Mouse (Mus musculus): ENCODE measurements at regions not wholly inside any gene's neighbourhood (a gene's known extent, or its start where the extent isn't known, plus 50 kb on each side); places are given as distances from the start of the nearest gene placed in this dataset.

- ATAC-seq (no peak), DNase-seq (no peak)
- WGBS (ENCODE audit: insufficient replicate concordance): 64% methylated on average over 4 of the region's 4 CpGs
- H3K4me3 ChIP-seq (ENCODE audit: low read depth, low read length): no peak overlapping the region
- H3K4me2 ChIP-seq (ENCODE audit: low read depth, low read length): no peak overlapping the region
- no peaks in the 10 kb centered on the region for H3K4me1 ChIP-seq (ENCODE audit: insufficient read depth)
- H3K27ac ChIP-seq (ENCODE audit: low read depth): no peak overlapping the region
- TF ChIP-seq EP300 (IDR thresholded peaks at IDR 0.05; ENCODE audit: low read depth) (no peak), CTCF (IDR thresholded peaks at IDR 0.05; ENCODE audit: low read depth) (no peak)
- H3K9me3 ChIP-seq (ENCODE audit: low read length): no peaks in the 10 kb centered on the region
- H3K27me3 ChIP-seq (ENCODE audit: insufficient read depth, low read length): no peaks in the 10 kb centered on the region
- H3K36me3 ChIP-seq (replicated peaks; ENCODE audit: insufficient read depth, low read length): no peaks in the 10 kb centered on the region
- H3K9ac ChIP-seq (replicated peaks): no peak overlapping the region
Observed at GRCm38 (mm10) chr15:56107719-56108118, 1369.7 kb downstream of the Slc22a22 start.

- DNase-seq (no peak), ATAC-seq (no peak)
- Histone ChIP-seq H3K9me3 (ENCODE audit: low read length) (no peaks in the 10 kb centered on the region), H3K27ac (ENCODE audit: low read depth) (no peak overlapping the region), H3K36me3 (replicated peaks; ENCODE audit: insufficient read depth, low read length) (no peaks in the 10 kb centered on the region), H3K4me1 (ENCODE audit: insufficient read depth) (no peaks in the 10 kb centered on the region), H3K27me3 (ENCODE audit: insufficient read depth, low read length) (no peaks in the 10 kb centered on the region), H3K9ac (replicated peaks) (no peak overlapping the region), H3K4me3 (ENCODE audit: low read depth, low read length) (no peak overlapping the region), H3K4me2 (ENCODE audit: low read depth, low read length) (no peak overlapping the region)
- TF ChIP-seq EP300 (IDR thresholded peaks at IDR 0.05; ENCODE audit: low read depth): no peak
- TF ChIP-seq CTCF (IDR thresholded peaks at IDR 0.05; ENCODE audit: low read depth): no peak
- WGBS (ENCODE audit: insufficient replicate concordance): 74% methylated on average over 3 of the region's 3 CpGs
Observed at GRCm38 (mm10) chr15:56100133-56100735, 1377.2 kb downstream of the Slc22a22 start.

- TF ChIP-seq CTCF (IDR thresholded peaks at IDR 0.05; ENCODE audit: low read depth) (no peak), EP300 (IDR thresholded peaks at IDR 0.05; ENCODE audit: low read depth) (no peak)
- 67% methylated on average over 11 of the region's 11 CpGs for WGBS (ENCODE audit: insufficient replicate concordance)
- no peak overlapping the region for H3K27ac ChIP-seq (ENCODE audit: low read depth)
- no peaks in the 10 kb centered on the region for H3K27me3 ChIP-seq (ENCODE audit: insufficient read depth, low read length)
- H3K4me2 ChIP-seq (ENCODE audit: low read depth, low read length): no peak overlapping the region
- no peaks in the 10 kb centered on the region for H3K4me1 ChIP-seq (ENCODE audit: insufficient read depth)
- DNase-seq (no peak), ATAC-seq (no peak)
- H3K9me3 ChIP-seq (ENCODE audit: low read length): no peaks in the 10 kb centered on the region
- no peak overlapping the region for H3K4me3 ChIP-seq (ENCODE audit: low read depth, low read length)
- no peaks in the 10 kb centered on the region for H3K36me3 ChIP-seq (replicated peaks; ENCODE audit: insufficient read depth, low read length)
- H3K9ac ChIP-seq (replicated peaks): no peak overlapping the region
Observed at GRCm38 (mm10) chr15:56077838-56078567, 1399.4 kb downstream of the Slc22a22 start.

GRCm38 (mm10) chr15:56077081-56077480 lies 1400.3 kb downstream of the Slc22a22 start:
- Histone ChIP-seq H3K4me3 (ENCODE audit: low read depth, low read length) (no peak overlapping the region), H3K9me3 (ENCODE audit: low read length) (no peaks in the 10 kb centered on the region), H3K27ac (ENCODE audit: low read depth) (no peak overlapping the region), H3K4me2 (ENCODE audit: low read depth, low read length) (no peak overlapping the region), H3K4me1 (ENCODE audit: insufficient read depth) (no peaks in the 10 kb centered on the region), H3K27me3 (ENCODE audit: insufficient read depth, low read length) (no peaks in the 10 kb centered on the region), H3K36me3 (replicated peaks; ENCODE audit: insufficient read depth, low read length) (no peaks in the 10 kb centered on the region), H3K9ac (replicated peaks) (no peak overlapping the region)
- no peak for TF ChIP-seq CTCF (IDR thresholded peaks at IDR 0.05; ENCODE audit: low read depth)
- TF ChIP-seq EP300 (IDR thresholded peaks at IDR 0.05; ENCODE audit: low read depth): no peak
- ATAC-seq (no peak), DNase-seq (no peak)
- WGBS (ENCODE audit: insufficient replicate concordance): 47% methylated on average over 1 of the region's 1 CpGs

- no peaks in the 10 kb centered on the region for H3K9me3 ChIP-seq (ENCODE audit: low read length)
- no peak for DNase-seq
- no peaks in the 10 kb centered on the region for H3K4me1 ChIP-seq (ENCODE audit: insufficient read depth)
- no peak for ATAC-seq
- WGBS (ENCODE audit: insufficient replicate concordance): 71% methylated on average over 1 of the region's 1 CpGs
- H3K9ac ChIP-seq (replicated peaks): no peak overlapping the region
- no peaks in the 10 kb centered on the region for H3K27me3 ChIP-seq (ENCODE audit: insufficient read depth, low read length)
- TF ChIP-seq CTCF (IDR thresholded peaks at IDR 0.05; ENCODE audit: low read depth) (no peak), EP300 (IDR thresholded peaks at IDR 0.05; ENCODE audit: low read depth) (no peak)
- H3K36me3 ChIP-seq (replicated peaks; ENCODE audit: insufficient read depth, low read length): no peaks in the 10 kb centered on the region
- no peak overlapping the region for H3K4me2 ChIP-seq (ENCODE audit: low read depth, low read length)
- no peak overlapping the region for H3K4me3 ChIP-seq (ENCODE audit: low read depth, low read length)
- no peak overlapping the region for H3K27ac ChIP-seq (ENCODE audit: low read depth)
Observed at GRCm38 (mm10) chr15:56076680-56077079, 1400.7 kb downstream of the Slc22a22 start.

- ATAC-seq (no peak), DNase-seq (no peak)
- Histone ChIP-seq H3K4me3 (ENCODE audit: low read depth, low read length) (no peak overlapping the region), H3K9me3 (ENCODE audit: low read length) (no peaks in the 10 kb centered on the region), H3K9ac (replicated peaks) (no peak overlapping the region), H3K27me3 (ENCODE audit: insufficient read depth, low read length) (no peaks in the 10 kb centered on the region), H3K36me3 (replicated peaks; ENCODE audit: insufficient read depth, low read length) (no peaks in the 10 kb centered on the region), H3K4me2 (ENCODE audit: low read depth, low read length) (no peak overlapping the region), H3K27ac (ENCODE audit: low read depth) (no peak overlapping the region), H3K4me1 (ENCODE audit: insufficient read depth) (no peaks in the 10 kb centered on the region)
- TF ChIP-seq CTCF (IDR thresholded peaks at IDR 0.05; ENCODE audit: low read depth) (no peak), EP300 (IDR thresholded peaks at IDR 0.05; ENCODE audit: low read depth) (no peak)
- 73% methylated on average over 2 of the region's 2 CpGs for WGBS (ENCODE audit: insufficient replicate concordance)
Observed at GRCm38 (mm10) chr15:56069511-56069910, 1407.9 kb downstream of the Slc22a22 start.
